22 mouse cellular contexts compared by ENCODE assay signal in genomic region chr12:8393976-8394375, GRCm38 (mm10).
DNase-seq lines count a peak whose midpoint lies in the region; ATAC-seq and TF ChIP-seq lines count a peak whose summit lies in the region.
"Had no signal": no experiment of that assay in that cellular context is flagged by ENCODE, and none has a peak within 500 bp of the region (broad histone marks: within the 10 kb centered on the region; RNA-seq: fewer than 3 reads in every experiment).

No protein-coding gene starts in this region.

- H3K27ac ChIP-seq in intestine, embryonic 15.5 days, result no peak overlapping the region
- H3K27ac ChIP-seq in intestine, postnatal 0 days (ENCODE audit: low read depth, low read length), result no peak overlapping the region
- H3K27ac ChIP-seq: forebrain, embryonic 12.5 days; forebrain, embryonic 15.5 days had no signal

- no peaks in the 10 kb centered on the region for H3K9me3 ChIP-seq in intestine, embryonic 15.5 days
- H3K9me3 ChIP-seq in intestine, postnatal 0 days (ENCODE audit: control insufficient read depth), result no peaks in the 10 kb centered on the region
- H3K9me3 ChIP-seq: embryonic facial prominence, embryonic 13.5 days; embryonic facial prominence, embryonic 15.5 days; forebrain, embryonic 10.5 days; forebrain, embryonic 12.5 days; forebrain, embryonic 15.5 days had no signal

- no peak overlapping the region for H3K9ac ChIP-seq in intestine, embryonic 15.5 days
- no peak overlapping the region for H3K9ac ChIP-seq in intestine, postnatal 0 days (ENCODE audit: low read depth, low read length)
- H3K9ac ChIP-seq: embryonic facial prominence, embryonic 13.5 days; embryonic facial prominence, embryonic 15.5 days; forebrain, embryonic 12.5 days; forebrain, embryonic 15.5 days had no signal

- H3K4me3 ChIP-seq in intestine, embryonic 15.5 days (replicated peaks), result no peak overlapping the region
- H3K4me3 ChIP-seq in intestine, postnatal 0 days (ENCODE audit: low read depth, low read length), result no peak overlapping the region
- H3K4me3 ChIP-seq: embryonic facial prominence, embryonic 13.5 days; embryonic facial prominence, embryonic 15.5 days; erythroblast, embryonic 14.5 days; forebrain, embryonic 10.5 days; forebrain, embryonic 12.5 days; forebrain, embryonic 15.5 days had no signal

- peak; percentile 40 for DNase-seq in testis, postnatal 10 days (ENCODE audit: low spot score)
- no peak for DNase-seq in testis, postnatal 14 days (ENCODE audit: low spot score)
- DNase-seq in yolk sac, embryonic 10.5 days (ENCODE audit: low spot score), result peak; percentile 83
- no peak for DNase-seq in ovary, postnatal 10 days (ENCODE audit: low spot score)
- DNase-seq: adrenal gland, adult 2 months; adrenal gland, postnatal 10 days; adrenal gland, postnatal 25 days; cerebellum, adult 11 months; cerebellum, adult 18-20 months; cerebellum, adult 8-10 months; cerebellum, adult 9-11 months; cerebellum, postnatal 14 days; cerebellum, postnatal 36 days; embryo, embryonic 11 days had no signal

- no peak for TF ChIP-seq CTCF in intestine, postnatal 0 days (IDR thresholded peaks at IDR 0.05; ENCODE audit: low read depth)

- H3K4me2 ChIP-seq in intestine, embryonic 15.5 days (replicated peaks), result no peak overlapping the region
- H3K4me2 ChIP-seq in intestine, postnatal 0 days (replicated peaks; ENCODE audit: low read depth), result no peak overlapping the region
- H3K4me2 ChIP-seq: embryonic facial prominence, embryonic 13.5 days; embryonic facial prominence, embryonic 15.5 days; forebrain, embryonic 12.5 days; forebrain, embryonic 15.5 days had no signal

- 0 out of 2 replicates have a peak, but pooled peaks cover 9% of the 10 kb centered on the region for H3K4me1 ChIP-seq in intestine, embryonic 15.5 days (replicated peaks)
- no peaks in the 10 kb centered on the region for H3K4me1 ChIP-seq in intestine, postnatal 0 days (replicated peaks; ENCODE audit: control insufficient read depth, insufficient read depth, low read length)
- H3K4me1 ChIP-seq: embryonic facial prominence, embryonic 15.5 days; forebrain, embryonic 12.5 days had no signal

- 63% methylated on average over 3 of the region's 3 CpGs for WGBS in intestine, embryonic 15.5 days
- 68% methylated on average over 3 of the region's 3 CpGs for WGBS in intestine, postnatal 0 days

- H3K36me3 ChIP-seq in intestine, embryonic 15.5 days, result no peaks in the 10 kb centered on the region
- no peaks in the 10 kb centered on the region for H3K36me3 ChIP-seq in intestine, postnatal 0 days (ENCODE audit: control insufficient read depth, insufficient read depth)
- H3K36me3 ChIP-seq: embryonic facial prominence, embryonic 13.5 days; embryonic facial prominence, embryonic 15.5 days; forebrain, embryonic 10.5 days; forebrain, embryonic 12.5 days; forebrain, embryonic 15.5 days had no signal

- no peaks in the 10 kb centered on the region for H3K27me3 ChIP-seq in intestine, embryonic 15.5 days (replicated peaks)
- no peaks in the 10 kb centered on the region for H3K27me3 ChIP-seq in intestine, postnatal 0 days (replicated peaks; ENCODE audit: control insufficient read depth, insufficient read depth, low read length)
- H3K27me3 ChIP-seq: embryonic facial prominence, embryonic 13.5 days; embryonic facial prominence, embryonic 15.5 days; forebrain, embryonic 12.5 days; forebrain, embryonic 15.5 days had no signal

- peak; percentile 76 for ATAC-seq in intestine, embryonic 15.5 days
- ATAC-seq in intestine, postnatal 0 days, result no peak

Comparison
In these comparisons a context has a peak if more than half of its experiments do, and no peak if none do; other contexts are left out.
1. DNase-seq: peak in testis, postnatal 10 days (single experiment) and yolk sac, embryonic 10.5 days (single experiment); none in testis, postnatal 14 days (single experiment) and ovary, postnatal 10 days (single experiment).